Mouse (Mus musculus) midbrain, embryonic 14.5 days (tissue): ENCODE measurements around the gene Gm20517. TPM values are rescaled to one million over a fixed set of nuclear protein-coding genes. Genes with fewer than 3 reads are reported as not detected.

Experiments
- ATAC-seq: fragments of 200-750 bp; cut with Nextera tagmentation; 2 replicates; pipeline ENCODE4 v1.8.0; 2017; ENCODE audit warnings: moderate number of reproducible peaks, moderate library complexity; ENCODE audit not compliant: low FRiP score, low TSS enrichment
- DNase-seq: peaks from one replicate; pipeline ENCODE4 v3.0.0-alpha.2; 2015
- H3K27ac ChIP-seq: fragments of 300-500 bp; sonication (generic); replicated peaks from 2 replicates; pipeline ENCODE4 v1.5.1; 2014; ENCODE audit warnings: mild to moderate bottlenecking, low read depth, low read length, moderate library complexity
- H3K27me3 ChIP-seq: fragments of 300-500 bp; sonication (generic); 2 replicates; pipeline ENCODE4 v1.6.1; 2014; ENCODE audit warnings: low read length, control low read depth, mixed read lengths; ENCODE audit not compliant: control insufficient read depth, insufficient read depth
- H3K36me3 ChIP-seq: fragments of 300-500 bp; sonication (generic); 2 replicates; pipeline ENCODE4 v1.6.1; 2014; ENCODE audit warnings: low read length, control low read depth; ENCODE audit not compliant: control insufficient read depth, insufficient read depth
- H3K4me1 ChIP-seq: fragments of 300-500 bp; sonication (generic); 2 replicates; pipeline ENCODE4 v1.6.1; 2014; ENCODE audit warnings: mild to moderate bottlenecking, antibody characterized with exemption, low read length, control low read depth; ENCODE audit not compliant: control insufficient read depth, insufficient read depth
- H3K4me2 ChIP-seq: fragments of 300-500 bp; sonication (generic); 2 replicates; pipeline ENCODE4 v1.6.1; 2014; ENCODE audit warnings: mild to moderate bottlenecking, low read length, moderate library complexity
- H3K4me3 ChIP-seq: fragments of 300-500 bp; sonication (generic); replicated peaks from 2 replicates; pipeline ENCODE4 v1.5.1; 2014; ENCODE audit warnings: low read depth, low read length
- H3K9ac ChIP-seq: fragments of 300-500 bp; sonication (generic); replicated peaks from 2 replicates; pipeline ENCODE4 v1.6.1; 2014; ENCODE audit warnings: mild to moderate bottlenecking, low read length, moderate library complexity
- H3K9me3 ChIP-seq: fragments of 300-500 bp; sonication (generic); 2 replicates; pipeline ENCODE4 v1.6.1; 2016; ENCODE audit warnings: low read length, control low read depth, mixed read lengths; ENCODE audit not compliant: control insufficient read depth
- WGBS: fragments of 180-500 bp; shearing (Covaris S2); extraction: QIAGEN DNeasy Blood & Tissue Kit; methylation state at CpG from one replicate; pipeline ENCODE4 v1.1.7; 2014; 5-methylcytosine and 5-hydroxymethylcytosine counted together
- polyA plus RNA-seq: library from polyadenylated mRNA; unstranded; fragments of >200 nt; fragmentation: Nextera tagmentation; extraction: Ambion mirVana; gene quantifications from 2 replicates; pipeline ENCODE4 v1.2.1, GENCODE M21; 2014

Gene Gm20517
- polyA plus RNA-seq, 1 experiment from 2014 or later, result 3.2 TPM

GRCm38 (mm10) chr17:47688344-47688607 lies 76.9 kb downstream of the Gm20517 start, which contains the start of gene Tomm6:
TSS of gene Tomm6 (minus strand) at chr17:47688386.
- DNase-seq, result no peak
- H3K9ac ChIP-seq, result peak within 1 kb of the TSS; percentile 83
- H3K4me2 ChIP-seq, result peak within 1 kb of the TSS; percentile 84
- no peak; the same call in 1 of the 2 replicates for ATAC-seq
- H3K4me1 ChIP-seq, result peaks cover 15% of the 10 kb centered on the region
- H3K27ac ChIP-seq, result peak within 1 kb of the TSS; percentile 86
- H3K9me3 ChIP-seq, result no peaks in the 10 kb centered on the region
- no peaks in the 10 kb centered on the region for H3K27me3 ChIP-seq
- H3K4me3 ChIP-seq, result peak within 1 kb of the TSS; percentile 63
- WGBS, result 0% methylated on average over 9 of the region's 9 CpGs
- peaks cover 32% of the 10 kb centered on the region for H3K36me3 ChIP-seq

- H3K9ac ChIP-seq, result peak within 1 kb of the TSS; percentile 83
- peaks cover 26% of the 10 kb centered on the region for H3K36me3 ChIP-seq
- H3K4me2 ChIP-seq, result peak within 1 kb of the TSS; percentile 84
- DNase-seq, result peak; percentile 83
- H3K4me3 ChIP-seq, result peak within 1 kb of the TSS; percentile 63
- H3K9me3 ChIP-seq, result no peaks in the 10 kb centered on the region
- WGBS, result 2% methylated on average over 58 of the region's 58 CpGs
- peak; percentile 72 for ATAC-seq
- peaks cover 15% of the 10 kb centered on the region for H3K4me1 ChIP-seq
- peak within 1 kb of the TSS; percentile 86 for H3K27ac ChIP-seq
- H3K27me3 ChIP-seq, result no peaks in the 10 kb centered on the region
Measured at GRCm38 (mm10) chr17:47688608-47689575, 77.5 kb downstream of the Gm20517 start, which contains the start of gene Frs3. TSS of gene Frs3 (plus strand) at chr17:47689030.

DNA sequence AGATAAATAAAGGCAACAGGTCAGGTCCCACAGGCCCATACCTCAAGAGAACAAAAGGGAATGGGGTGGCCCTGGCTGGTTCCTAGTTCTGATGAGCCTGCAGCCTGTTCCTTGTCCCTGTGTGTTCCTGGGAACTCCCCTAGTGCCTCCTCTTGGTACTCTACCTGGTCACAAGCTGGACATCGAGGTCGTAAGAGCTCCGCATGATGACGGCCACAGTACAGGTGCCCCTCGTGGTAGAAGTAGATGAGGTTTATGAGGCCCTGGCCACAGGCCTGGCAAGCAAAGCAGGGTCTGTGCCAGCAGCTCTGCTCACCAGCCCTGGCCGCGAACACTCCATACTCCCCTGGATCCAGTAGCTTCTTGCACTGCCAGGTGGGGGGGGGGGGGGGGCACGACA lies 78.5 kb downstream of the Gm20517 start:
- DNase-seq (no peak), ATAC-seq (no peak)
- no peaks in the 10 kb centered on the region for H3K27me3 ChIP-seq
- peak overlapping the region; percentile 84 for H3K4me2 ChIP-seq
- H3K4me3 ChIP-seq, result peak overlapping the region; percentile 63; the same call in 1 of the 2 replicates
- H3K4me1 ChIP-seq, result peaks cover 18% of the 10 kb centered on the region
- H3K9ac ChIP-seq, result no peak overlapping the region
- WGBS, result 86% methylated on average over 8 of the region's 8 CpGs
- H3K27ac ChIP-seq, result no peak overlapping the region
- no peaks in the 10 kb centered on the region for H3K9me3 ChIP-seq
- H3K36me3 ChIP-seq, result peaks cover 16% of the 10 kb centered on the region

DNA sequence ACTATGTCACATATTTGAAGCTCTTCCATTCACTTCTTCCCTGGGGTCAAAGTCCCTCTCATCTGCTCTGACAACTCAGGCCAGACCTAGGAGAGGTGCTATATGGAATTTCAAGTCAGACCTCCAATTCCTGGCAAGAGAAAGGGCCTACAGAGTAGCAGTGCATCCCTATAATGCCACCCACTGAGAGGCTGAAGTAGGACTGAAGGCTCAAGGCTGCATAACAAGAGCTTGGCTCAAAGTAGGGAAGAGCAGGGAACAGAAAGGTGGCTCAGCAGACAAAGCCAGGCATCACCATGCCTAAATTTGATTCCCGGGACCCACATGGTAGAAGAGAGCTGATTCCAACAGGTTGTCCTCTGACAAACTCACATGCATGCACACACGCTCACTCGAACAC lies 80.3 kb downstream of the Gm20517 start:
- ATAC-seq, result no peak
- WGBS, result 96% methylated on average over 3 of the region's 3 CpGs

DNA sequence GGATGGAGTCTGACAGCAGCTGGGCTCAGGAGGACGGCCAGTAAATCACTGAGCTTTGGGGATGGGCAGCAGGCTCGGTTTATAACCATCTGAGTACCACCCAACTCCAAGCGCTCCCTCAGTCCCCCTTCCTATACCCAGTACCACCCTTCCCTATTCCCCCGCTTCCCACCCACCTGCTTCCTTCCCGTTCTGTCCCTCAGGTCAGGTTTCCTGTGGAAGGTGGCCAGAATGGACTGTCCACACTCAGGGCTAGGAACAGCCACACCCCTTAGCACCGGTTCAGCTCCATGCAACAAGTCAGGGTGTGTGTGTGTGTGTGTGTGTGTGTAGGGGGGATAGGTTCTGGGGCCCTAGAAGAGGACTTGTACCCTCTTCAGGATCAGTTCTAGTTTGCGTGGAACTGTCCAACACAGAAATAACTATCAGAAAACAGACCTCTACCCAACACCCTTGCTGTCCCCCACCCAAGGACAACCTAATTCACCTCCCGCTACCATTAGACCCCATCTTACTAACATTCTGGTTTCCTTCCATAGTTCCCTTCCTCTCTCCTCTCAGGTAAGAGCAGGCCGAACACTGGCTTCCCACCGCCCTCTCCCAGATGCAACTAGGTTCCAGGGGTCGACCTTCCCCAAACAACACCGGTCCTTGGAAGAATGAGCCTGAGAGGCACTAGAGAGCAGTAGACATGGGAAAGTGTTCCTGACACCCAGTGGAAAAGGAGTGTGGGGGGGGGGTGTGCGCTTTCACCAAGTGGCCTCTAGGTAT lies 82.5 kb downstream of the Gm20517 start:
- peak overlapping the region; percentile 70 for H3K4me3 ChIP-seq
- H3K4me2 ChIP-seq, result peak overlapping the region; percentile 63
- no peaks in the 10 kb centered on the region for H3K27me3 ChIP-seq
- H3K27ac ChIP-seq, result peak overlapping the region; percentile 82; the same call in 1 of the 2 replicates
- H3K9me3 ChIP-seq, result no peaks in the 10 kb centered on the region
- ATAC-seq, result no peak
- peaks cover under 1% of the 10 kb centered on the region for H3K36me3 ChIP-seq
- no peak for DNase-seq
- WGBS, result 31% methylated on average over 13 of the region's 13 CpGs
- peak overlapping the region; percentile 86 for H3K9ac ChIP-seq
- H3K4me1 ChIP-seq, result 0 out of 2 replicates have a peak, but pooled peaks cover 13% of the 10 kb centered on the region

More for the DNA sequence above, 80.3 kb downstream of the Gm20517 start:
- Histone ChIP-seq H3K36me3 (no peaks in the 10 kb centered on the region), H3K4me3 (no peak overlapping the region), H3K4me1 (peaks cover 21% of the 10 kb centered on the region), H3K9me3 (no peaks in the 10 kb centered on the region), H3K9ac (no peak overlapping the region), H3K27ac (no peak overlapping the region), H3K27me3 (no peaks in the 10 kb centered on the region), H3K4me2 (no peak overlapping the region)
- no peak for DNase-seq

- Histone ChIP-seq H3K27ac (peak within 1 kb of the TSS; percentile 82), H3K9me3 (no peaks in the 10 kb centered on the region), H3K36me3 (peaks cover 5% of the 10 kb centered on the region), H3K9ac (peak within 1 kb of the TSS; percentile 86), H3K4me3 (peak within 1 kb of the TSS; percentile 70), H3K27me3 (no peaks in the 10 kb centered on the region), H3K4me1 (0 out of 2 replicates have a peak, but pooled peaks cover 13% of the 10 kb centered on the region), H3K4me2 (peak within 1 kb of the TSS; percentile 63)
- DNase-seq (no peak), ATAC-seq (no peak)
- WGBS, result 0% methylated on average over 3 of the region's 3 CpGs
Measured at GRCm38 (mm10) chr17:47694442-47694502, 82.9 kb downstream of the Gm20517 start, which contains the start of gene Gm21981. TSS of gene Gm21981 (minus strand) at chr17:47694455.

GRCm38 (mm10) chr17:47694503-47695336 lies 83.3 kb downstream of the Gm20517 start, which contains the start of gene Prickle4:
TSS of gene Prickle4 (minus strand) at chr17:47694736.
- DNase-seq (peak; percentile 98), ATAC-seq (peak; percentile 94)
- WGBS, result under 1% methylated on average over 80 of the region's 82 CpGs
- peak within 1 kb of the TSS; percentile 70 for H3K4me3 ChIP-seq
- peak within 1 kb of the TSS; percentile 63 for H3K4me2 ChIP-seq
- peak within 1 kb of the TSS; percentile 82 for H3K27ac ChIP-seq
- 0 out of 2 replicates have a peak, but pooled peaks cover 10% of the 10 kb centered on the region for H3K4me1 ChIP-seq
- H3K9me3 ChIP-seq, result no peaks in the 10 kb centered on the region
- H3K36me3 ChIP-seq, result peaks cover 9% of the 10 kb centered on the region
- no peaks in the 10 kb centered on the region for H3K27me3 ChIP-seq
- peak within 1 kb of the TSS; percentile 86 for H3K9ac ChIP-seq

DNA sequence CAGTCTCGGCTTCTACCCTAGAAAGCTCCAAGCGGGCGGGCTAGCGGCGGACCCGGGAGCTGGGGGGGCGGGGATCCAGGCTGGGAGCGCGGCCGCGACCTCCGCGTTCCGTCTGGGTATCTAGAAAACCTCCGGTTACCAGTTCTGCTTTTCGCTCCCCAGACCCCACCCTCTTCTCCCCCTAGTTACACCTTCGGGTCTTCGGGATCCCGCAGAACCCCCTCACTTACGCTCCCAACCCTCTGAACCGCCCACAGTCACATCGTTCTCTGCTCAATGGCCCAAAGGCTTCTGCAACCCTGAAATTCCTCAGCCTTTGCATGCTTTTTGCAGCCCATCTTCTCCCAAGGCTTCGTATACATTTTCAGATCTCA lies 83.9 kb downstream of the Gm20517 start:
- WGBS, result under 1% methylated on average over 23 of the region's 23 CpGs
- H3K4me1 ChIP-seq, result 0 out of 2 replicates have a peak, but pooled peaks cover 7% of the 10 kb centered on the region
- ATAC-seq, result no peak
- H3K4me2 ChIP-seq, result peak overlapping the region; percentile 63
- H3K27me3 ChIP-seq, result no peaks in the 10 kb centered on the region
- H3K27ac ChIP-seq, result peak overlapping the region; percentile 82
- H3K9me3 ChIP-seq, result no peaks in the 10 kb centered on the region
- DNase-seq, result no peak
- peak overlapping the region; percentile 86 for H3K9ac ChIP-seq
- peaks cover 11% of the 10 kb centered on the region for H3K36me3 ChIP-seq
- H3K4me3 ChIP-seq, result peak overlapping the region; percentile 70
